Mouse (Mus musculus) intestine, embryonic 14.5 days (tissue): ENCODE results near the gene Lrig3. TPM values are rescaled to one million over a fixed set of nuclear protein-coding genes. Genes with fewer than 3 reads are reported as not detected.

ENCODE experiments used
- ATAC-seq: fragments of 200-750 bp; cut with Nextera tagmentation; replicated peaks from 2 replicates; pipeline ENCODE4 v1.8.0; 2017; ENCODE audit warnings: low read depth, moderate number of reproducible peaks, moderate TSS enrichment, moderate library complexity; ENCODE audit not compliant: low FRiP score, low TSS enrichment
- DNase-seq: peaks from one replicate; pipeline ENCODE4 v3.0.0-alpha.2; 2018; ENCODE audit warnings: low spot score
- H3K27ac ChIP-seq: fragments of 300-500 bp; sonication (generic); 2 replicates; pipeline ENCODE4 v1.5.1; 2014; ENCODE audit warnings: low read depth, mild to moderate bottlenecking, control low read depth
- H3K27me3 ChIP-seq: fragments of 300-500 bp; sonication (generic); replicated peaks from 2 replicates; pipeline ENCODE4 v1.6.1; 2014; ENCODE audit warnings: low read length, control low read depth; ENCODE audit not compliant: control insufficient read depth, insufficient read depth
- H3K36me3 ChIP-seq: fragments of 300-500 bp; sonication (generic); 2 replicates; pipeline ENCODE4 v1.6.1; 2014; ENCODE audit warnings: low read length, control low read depth; ENCODE audit not compliant: control insufficient read depth, insufficient read depth
- H3K4me1 ChIP-seq: fragments of 300-500 bp; sonication (generic); replicated peaks from 2 replicates; pipeline ENCODE4 v1.6.1; 2014; ENCODE audit warnings: low read length, control low read depth, mixed read lengths; ENCODE audit not compliant: control insufficient read depth, insufficient read depth
- H3K4me2 ChIP-seq: fragments of 300-500 bp; sonication (generic); 2 replicates; pipeline ENCODE4 v1.6.1; 2014; ENCODE audit warnings: low read length
- H3K4me3 ChIP-seq: fragments of 300-500 bp; sonication (generic); 2 replicates; pipeline ENCODE4 v1.5.1; 2014; ENCODE audit warnings: low read depth, low read length, control low read depth, mixed read lengths
- H3K9ac ChIP-seq: fragments of 300-500 bp; sonication (generic); 2 replicates; pipeline ENCODE4 v1.6.1; 2014; ENCODE audit warnings: mild to moderate bottlenecking, low read length
- H3K9me3 ChIP-seq: fragments of 300-500 bp; sonication (generic); 2 replicates; pipeline ENCODE4 v1.6.1; 2016; ENCODE audit warnings: low read length, control low read depth; ENCODE audit not compliant: control insufficient read depth
- WGBS: fragments of 180-500 bp; shearing (Covaris S2); extraction: QIAGEN DNeasy Blood & Tissue Kit; methylation state at CpG from one replicate; pipeline ENCODE4 v1.1.7; 2014; 5-methylcytosine and 5-hydroxymethylcytosine counted together
- polyA plus RNA-seq: library from polyadenylated mRNA; unstranded; fragments of >200 nt; fragmentation: Nextera tagmentation; extraction: Ambion mirVana; gene quantifications from 2 replicates; pipeline ENCODE4 v1.2.1, GENCODE M21; 2014

Gene Lrig3
- polyA plus RNA-seq, 1 experiment from 2014 or later: 23.0 TPM

DNA sequence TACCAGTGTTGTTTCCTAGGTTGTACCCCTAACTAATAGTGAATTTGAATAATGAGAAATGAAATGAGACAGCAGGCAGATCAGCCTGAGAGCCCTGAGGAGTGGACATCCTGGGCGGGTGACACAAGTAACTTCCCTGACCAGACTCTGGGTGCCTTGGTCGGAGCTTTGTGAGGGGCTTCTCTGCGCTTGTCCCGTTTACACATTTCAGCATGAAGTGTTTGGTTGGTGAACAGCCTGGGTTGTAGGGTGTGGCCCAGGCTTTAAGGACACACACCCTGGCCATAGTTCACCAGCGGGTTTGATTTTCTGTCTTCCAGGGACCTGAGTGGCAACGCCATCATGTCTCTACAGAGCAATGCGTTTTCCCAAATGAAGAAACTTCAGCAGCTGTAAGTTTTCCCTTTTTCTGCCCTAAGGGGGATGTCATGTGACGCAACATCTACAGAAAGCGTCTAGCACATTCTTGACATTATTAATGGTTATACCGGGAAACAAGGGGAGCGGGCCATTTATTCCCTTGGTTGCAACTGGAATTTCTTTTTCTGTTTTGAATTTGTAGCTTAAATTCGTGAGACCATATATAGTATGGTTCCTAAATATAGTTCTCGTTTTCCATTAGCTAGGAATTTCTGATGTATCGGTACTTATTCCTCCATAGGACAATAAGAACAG, 36.2 kb downstream of the Lrig3 start:
- H3K9me3 ChIP-seq: no peaks in the 10 kb centered on the region
- H3K27ac ChIP-seq: peak overlapping the region; percentile 77
- WGBS: 64% methylated on average over 14 of the region's 14 CpGs
- no peak for DNase-seq
- no peak overlapping the region for H3K9ac ChIP-seq
- H3K4me2 ChIP-seq: no peak overlapping the region
- peaks cover 85% of the 10 kb centered on the region for H3K36me3 ChIP-seq
- peaks cover 13% of the 10 kb centered on the region for H3K4me1 ChIP-seq
- no peak overlapping the region for H3K4me3 ChIP-seq
- ATAC-seq: peak; percentile 48; the same call in 1 of the 2 replicates
- H3K27me3 ChIP-seq: no peaks in the 10 kb centered on the region

DNA sequence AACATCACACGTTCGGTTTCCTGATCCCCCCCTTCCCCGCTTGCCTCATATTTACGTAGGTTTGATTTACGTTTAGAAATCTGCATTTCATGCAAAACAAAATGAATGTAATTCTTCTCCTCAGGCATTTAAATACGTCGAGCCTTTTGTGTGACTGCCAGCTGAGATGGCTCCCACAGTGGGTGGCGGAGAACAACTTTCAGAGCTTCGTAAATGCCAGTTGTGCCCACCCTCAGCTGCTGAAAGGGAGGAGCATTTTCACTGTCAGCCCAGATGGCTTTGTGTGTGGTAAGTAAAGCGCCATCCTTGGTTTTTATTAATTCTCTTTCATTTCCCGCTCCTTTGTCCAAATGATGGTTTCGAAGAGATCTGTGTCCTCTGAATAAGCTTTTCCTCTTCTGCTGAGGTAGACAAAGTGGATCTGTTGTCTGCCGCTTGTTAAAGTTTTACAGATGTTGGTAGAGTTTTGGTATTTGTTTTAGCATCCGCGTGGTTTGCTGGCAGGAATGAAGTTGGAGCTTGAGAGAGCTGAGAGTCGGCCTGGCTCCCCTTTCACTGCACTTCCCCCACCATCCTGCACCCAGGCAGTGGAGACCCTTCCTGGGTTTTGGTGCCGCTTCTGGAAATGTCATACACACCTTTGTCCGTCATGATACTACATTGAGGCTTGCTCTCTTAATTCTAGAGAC, 37.0 kb downstream of the Lrig3 start:
- DNase-seq (no peak), ATAC-seq (no peak)
- WGBS: 62% methylated on average over 18 of the region's 18 CpGs
- peaks cover 83% of the 10 kb centered on the region for H3K36me3 ChIP-seq
- no peaks in the 10 kb centered on the region for H3K9me3 ChIP-seq
- H3K4me1 ChIP-seq: peaks cover 13% of the 10 kb centered on the region
- H3K4me2 ChIP-seq: no peak overlapping the region
- no peak overlapping the region for H3K9ac ChIP-seq
- H3K27ac ChIP-seq: peak overlapping the region; percentile 40; the same call in 1 of the 2 replicates
- H3K27me3 ChIP-seq: no peaks in the 10 kb centered on the region
- H3K4me3 ChIP-seq: no peak overlapping the region

DNA sequence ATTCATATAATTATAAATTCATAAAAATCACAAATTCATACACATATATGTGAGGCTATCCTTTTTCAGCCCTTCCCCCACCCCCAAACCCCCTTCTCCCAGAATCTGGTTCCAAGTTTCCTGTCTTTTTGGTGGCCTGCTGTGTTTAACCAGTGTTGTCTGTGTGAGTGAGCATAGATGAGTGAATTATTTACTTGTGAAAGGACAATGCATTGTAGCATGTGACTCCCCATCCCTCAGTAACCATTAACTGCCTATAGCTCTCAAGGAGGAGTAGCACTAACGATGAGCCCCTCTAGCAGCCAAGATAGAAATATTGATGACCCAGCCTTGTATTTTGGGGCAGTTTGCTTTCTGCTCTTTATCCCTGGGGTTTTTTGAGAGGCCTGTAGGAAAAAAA, 37.9 kb downstream of the Lrig3 start:
- H3K4me3 ChIP-seq: no peak overlapping the region
- no peaks in the 10 kb centered on the region for H3K9me3 ChIP-seq
- DNase-seq (no peak), ATAC-seq (no peak)
- H3K4me2 ChIP-seq: no peak overlapping the region
- WGBS: 50% methylated on average over 1 of the region's 1 CpGs
- H3K27ac ChIP-seq: no peak overlapping the region
- no peak overlapping the region for H3K9ac ChIP-seq
- H3K36me3 ChIP-seq: peaks cover 87% of the 10 kb centered on the region
- H3K4me1 ChIP-seq: peaks cover 13% of the 10 kb centered on the region
- H3K27me3 ChIP-seq: no peaks in the 10 kb centered on the region

DNA sequence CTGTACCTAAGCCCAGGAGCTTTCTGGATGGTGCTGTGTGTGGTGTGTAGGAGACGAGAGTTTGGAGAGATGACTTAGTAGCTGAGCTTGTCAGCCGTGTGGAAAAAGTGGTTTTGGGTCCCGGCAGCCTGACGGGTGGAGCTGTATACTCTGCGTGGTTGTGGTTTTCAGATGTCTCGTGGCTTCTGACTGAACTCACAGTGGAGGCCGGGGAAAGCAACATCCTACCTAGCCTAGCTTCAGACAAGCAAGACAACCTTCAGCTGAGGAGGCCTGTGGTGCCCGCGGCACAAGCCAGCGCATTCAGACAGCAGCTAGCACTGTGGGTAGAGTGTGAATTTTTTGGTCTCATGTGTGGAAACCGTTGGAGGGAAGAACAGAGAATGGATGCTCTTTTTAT, 47.7 kb downstream of the Lrig3 start:
- no peak overlapping the region for H3K9ac ChIP-seq
- H3K4me1 ChIP-seq: no peaks in the 10 kb centered on the region
- no peaks in the 10 kb centered on the region for H3K9me3 ChIP-seq
- H3K4me2 ChIP-seq: no peak overlapping the region
- H3K27ac ChIP-seq: no peak overlapping the region
- no peak for DNase-seq
- WGBS: 91% methylated on average over 11 of the region's 11 CpGs
- H3K27me3 ChIP-seq: no peaks in the 10 kb centered on the region
- no peak for ATAC-seq
- H3K36me3 ChIP-seq: peaks cover 89% of the 10 kb centered on the region
- no peak overlapping the region for H3K4me3 ChIP-seq

DNA sequence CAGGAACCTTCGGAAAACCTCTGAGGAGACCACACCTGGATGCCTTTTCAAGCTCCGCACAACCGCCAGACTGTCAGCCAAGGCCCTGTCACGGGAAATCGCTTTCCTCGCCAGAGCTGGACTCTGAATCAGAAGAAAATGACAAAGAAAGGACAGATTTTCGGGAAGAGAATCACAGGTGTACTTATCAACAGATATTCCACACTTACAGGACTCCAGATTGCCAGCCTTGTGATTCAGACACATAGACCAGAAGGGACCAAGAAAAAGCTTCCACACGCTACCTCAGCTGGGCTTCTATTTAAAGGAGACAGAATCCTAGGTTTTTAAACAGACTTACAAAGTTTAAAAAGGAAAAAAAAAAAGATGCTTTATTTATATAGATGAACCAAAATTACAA, 48.7 kb downstream of the Lrig3 start:
- H3K36me3 ChIP-seq: peaks cover 79% of the 10 kb centered on the region
- ATAC-seq (no peak), DNase-seq (no peak)
- no peak overlapping the region for H3K4me2 ChIP-seq
- no peaks in the 10 kb centered on the region for H3K9me3 ChIP-seq
- no peak overlapping the region for H3K27ac ChIP-seq
- no peaks in the 10 kb centered on the region for H3K27me3 ChIP-seq
- 94% methylated on average over 8 of the region's 8 CpGs for WGBS
- H3K4me1 ChIP-seq: no peaks in the 10 kb centered on the region
- no peak overlapping the region for H3K9ac ChIP-seq
- H3K4me3 ChIP-seq: no peak overlapping the region

DNA sequence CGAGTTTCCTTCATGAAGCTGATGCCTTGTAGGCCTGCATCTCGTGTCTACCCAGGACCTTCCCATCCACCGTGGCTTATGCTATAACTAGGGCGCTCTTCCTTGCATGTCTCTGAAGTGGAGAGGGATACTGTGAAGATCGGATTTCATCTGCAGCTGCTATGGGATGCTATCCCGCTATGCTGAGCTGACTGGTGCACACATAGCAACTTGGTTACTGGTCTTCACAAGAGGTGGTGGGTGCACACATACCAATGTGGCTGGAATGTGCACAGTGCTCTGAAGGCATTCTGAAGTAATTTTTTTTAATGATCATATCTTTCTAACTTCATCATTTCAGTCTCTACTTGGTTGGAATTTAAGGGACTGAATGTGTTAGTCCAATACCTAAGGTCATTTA, 49.7 kb downstream of the Lrig3 start:
- H3K9ac ChIP-seq: no peak overlapping the region
- H3K27me3 ChIP-seq: no peaks in the 10 kb centered on the region
- H3K4me1 ChIP-seq: no peaks in the 10 kb centered on the region
- no peak overlapping the region for H3K4me2 ChIP-seq
- 91% methylated on average over 6 of the region's 6 CpGs for WGBS
- H3K36me3 ChIP-seq: peaks cover 69% of the 10 kb centered on the region
- ATAC-seq (no peak), DNase-seq (peak; percentile 44)
- H3K9me3 ChIP-seq: no peaks in the 10 kb centered on the region
- H3K4me3 ChIP-seq: no peak overlapping the region
- H3K27ac ChIP-seq: no peak overlapping the region

DNA sequence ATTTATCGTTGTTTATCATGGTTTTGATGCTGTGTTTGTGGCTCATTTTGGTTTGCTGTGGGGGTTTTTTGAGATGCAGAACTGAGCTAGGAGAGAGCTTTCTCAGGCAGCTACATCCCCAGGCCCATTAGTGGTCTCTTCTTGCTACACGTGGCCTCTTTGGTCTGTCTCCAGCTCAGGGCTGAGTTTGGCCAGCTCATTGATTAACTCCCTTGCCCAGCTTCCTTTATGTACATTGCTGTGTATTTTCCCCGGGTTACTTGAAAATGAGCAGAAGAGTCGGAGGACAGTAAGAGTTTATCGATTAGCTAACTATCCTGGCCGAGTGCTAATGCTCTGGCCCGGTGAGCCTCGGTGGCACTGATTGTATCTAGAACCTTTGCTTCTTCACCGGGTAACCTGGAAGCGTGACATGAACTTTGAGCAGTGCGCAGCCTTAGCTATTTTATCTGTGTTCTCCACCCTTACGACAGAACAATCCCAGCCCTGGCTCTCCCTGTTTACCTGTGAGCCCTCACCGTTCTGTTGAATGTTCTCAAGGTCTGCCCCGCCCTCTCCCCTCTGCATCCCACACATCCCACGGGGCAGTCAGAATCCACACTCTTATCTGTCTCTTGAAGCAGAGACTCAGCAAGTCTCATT, 53.5 kb downstream of the Lrig3 start:
- DNase-seq (no peak), ATAC-seq (peak; percentile 66)
- Histone ChIP-seq H3K4me2 (no peak overlapping the region), H3K4me3 (no peak overlapping the region), H3K9ac (no peak overlapping the region), H3K27ac (no peak overlapping the region), H3K9me3 (0 out of 2 replicates have a peak, but pooled peaks cover 2% of the 10 kb centered on the region), H3K4me1 (no peaks in the 10 kb centered on the region), H3K36me3 (peaks cover 31% of the 10 kb centered on the region), H3K27me3 (no peaks in the 10 kb centered on the region)
- 64% methylated on average over 15 of the region's 15 CpGs for WGBS

DNA sequence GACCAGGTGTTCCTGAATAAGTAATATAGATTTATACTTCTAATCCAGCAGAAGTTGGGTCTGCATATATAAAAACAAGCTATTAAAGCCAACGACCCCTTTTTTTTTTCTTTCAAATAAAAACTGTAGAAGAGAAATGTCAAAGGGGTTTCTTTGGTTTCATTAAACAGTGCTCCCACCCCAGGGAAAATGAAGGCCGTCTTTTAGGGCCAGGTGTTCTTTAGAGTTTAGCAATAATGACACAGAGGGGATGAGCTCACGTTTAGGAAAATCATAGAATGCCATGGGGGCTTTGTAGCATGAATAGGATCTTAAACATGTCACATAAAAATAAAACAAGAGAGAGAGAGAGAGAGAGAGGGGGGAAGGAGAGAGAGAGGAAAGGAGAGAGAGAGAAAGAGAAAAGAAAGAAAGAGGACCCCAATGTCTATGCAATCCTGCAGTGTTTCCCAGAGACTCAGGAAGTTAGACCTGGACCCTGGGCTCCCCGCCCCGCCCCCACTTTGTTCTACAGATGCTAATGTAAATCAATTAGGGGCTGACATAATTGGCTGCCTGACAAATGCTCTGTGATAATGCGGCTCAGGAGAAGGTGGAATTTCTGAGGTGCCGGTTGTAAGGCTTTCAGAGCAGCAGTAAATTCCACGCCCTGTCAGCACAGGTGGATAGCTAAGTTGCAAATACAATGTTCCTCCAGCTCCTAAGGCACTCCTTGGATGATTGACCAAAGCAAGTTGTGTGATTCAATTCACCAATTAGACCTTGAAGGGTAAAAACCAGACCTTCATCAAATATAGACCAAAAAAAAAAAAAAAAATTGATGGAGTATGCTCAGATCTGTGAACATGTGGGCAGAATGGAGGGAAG, 62.8 kb downstream of the Lrig3 start:
- no peak overlapping the region for H3K4me2 ChIP-seq
- DNase-seq (peak; percentile 49), ATAC-seq (no peak)
- H3K9me3 ChIP-seq: 0 out of 2 replicates have a peak, but pooled peaks cover 2% of the 10 kb centered on the region
- no peaks in the 10 kb centered on the region for H3K27me3 ChIP-seq
- H3K27ac ChIP-seq: no peak overlapping the region
- 22% methylated on average over 8 of the region's 8 CpGs for WGBS
- no peak overlapping the region for H3K4me3 ChIP-seq
- no peaks in the 10 kb centered on the region for H3K4me1 ChIP-seq
- no peak overlapping the region for H3K9ac ChIP-seq
- H3K36me3 ChIP-seq: no peaks in the 10 kb centered on the region
